Mouse (Mus musculus): ENCODE measurements around the gene Dars2.

The Dars2 gene

DNA sequence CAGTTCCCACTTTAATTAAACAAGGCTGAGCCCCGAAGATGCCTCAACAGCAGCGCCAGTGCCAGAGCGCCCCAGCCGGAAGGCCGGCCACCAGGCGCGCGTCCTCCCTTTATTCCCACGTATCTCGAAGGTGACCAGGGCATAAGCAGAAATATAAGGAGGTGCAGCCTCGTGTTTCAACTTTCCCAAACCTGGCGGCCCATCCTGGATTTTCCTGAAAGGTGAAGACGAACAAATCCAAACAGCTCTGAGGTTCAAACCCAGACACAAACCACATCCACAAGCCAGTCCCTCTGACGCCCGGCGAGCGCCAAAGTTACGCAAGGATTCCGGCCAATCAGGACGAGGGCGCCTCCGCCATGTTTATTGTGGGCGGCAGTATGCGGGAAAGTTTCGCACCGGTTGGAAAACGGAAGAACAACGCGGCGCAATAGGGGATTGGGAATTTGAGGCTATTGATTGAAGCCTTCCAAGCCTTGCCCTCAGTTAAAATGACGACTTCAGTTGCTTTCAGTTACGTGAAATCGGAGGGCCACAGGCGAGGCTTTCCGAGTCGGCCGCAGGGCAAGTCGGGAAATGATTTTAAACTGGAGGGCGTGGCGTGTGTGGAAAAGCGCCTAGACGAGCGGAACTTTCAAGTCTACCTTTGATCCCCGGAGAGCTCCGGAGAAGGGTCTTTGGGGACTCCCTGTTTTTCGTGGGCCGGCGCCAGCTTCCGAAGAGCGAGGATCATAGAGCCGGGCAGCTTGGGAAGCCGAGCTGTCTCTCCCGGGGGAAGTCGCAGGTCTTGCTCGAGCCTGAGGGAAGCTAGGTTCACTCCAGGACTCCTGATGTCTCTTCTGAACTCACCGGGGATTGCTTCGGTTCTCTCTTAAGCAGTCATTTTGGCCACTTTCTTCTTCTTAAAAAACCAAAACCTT lies at the start of gene Dars2, which contains the start of gene Cenpl:
TSS of gene Dars2 (minus strand) at position 307 of the 920 bp plus-strand sequence.
TSS of gene Cenpl (plus strand) at position 362 of the 920 bp plus-strand sequence.
- peak; percentile 95 for DNase-seq

DNA sequence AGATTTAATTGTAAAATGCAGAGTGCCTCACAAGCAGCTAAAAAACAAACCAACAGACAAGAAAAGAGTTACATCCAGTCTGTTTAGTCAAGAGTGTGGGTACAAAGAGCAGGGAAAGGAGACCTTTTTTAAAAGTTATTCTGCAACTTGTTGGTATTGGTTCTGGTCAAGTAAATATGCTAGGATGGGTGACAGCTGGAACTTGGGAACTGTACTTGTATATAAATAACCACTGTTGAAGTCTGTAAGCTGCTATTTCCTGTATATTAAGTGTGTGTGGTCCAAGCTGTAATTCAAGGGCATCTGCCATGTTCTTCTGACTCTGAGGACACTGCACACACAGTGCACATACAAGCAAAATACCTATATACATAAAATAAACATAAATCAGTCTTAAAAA lies 44.1 kb upstream of the Dars2 start:
- DNase-seq, result no peak

DNA sequence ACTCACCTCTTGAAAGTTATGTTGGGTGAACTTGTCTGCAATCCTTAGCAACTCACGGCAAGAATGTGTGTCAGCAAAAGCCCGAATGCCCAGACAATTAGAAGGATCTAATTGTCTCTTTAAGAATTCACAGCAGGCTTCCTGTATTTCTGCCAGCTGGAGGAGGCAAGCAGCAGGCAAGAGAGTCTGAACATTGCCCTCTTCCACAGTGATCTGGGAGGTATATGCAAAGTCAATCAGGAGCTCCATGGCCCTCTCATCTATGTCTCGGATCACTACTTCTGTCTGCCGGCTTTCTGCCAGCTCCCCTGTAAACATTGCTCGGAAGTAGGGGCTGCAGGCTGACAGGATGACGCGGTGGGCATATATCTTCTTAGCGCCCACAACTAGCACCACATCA lies 38.8 kb upstream of the Dars2 start:
- DNase-seq, result no peak

DNA sequence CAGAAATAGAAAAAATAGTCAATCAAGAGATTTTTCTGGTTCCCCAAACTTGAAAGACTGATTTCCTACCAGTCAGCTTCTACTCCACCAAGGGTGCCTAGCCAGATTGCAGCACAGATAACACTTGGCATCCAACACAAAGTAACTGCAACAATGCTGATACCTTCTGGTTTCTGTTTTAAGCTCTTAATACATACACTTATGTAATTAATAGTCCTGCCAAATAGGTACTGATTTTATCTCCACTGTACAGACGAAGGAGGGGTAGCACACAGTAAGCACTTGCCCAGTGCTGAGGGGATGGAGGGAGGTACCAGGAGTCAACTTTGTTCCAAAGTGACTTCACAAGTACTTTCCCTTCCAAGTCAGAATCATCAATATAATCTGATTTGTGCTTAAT lies 33.4 kb upstream of the Dars2 start:
- DNase-seq, result no peak

- no peak for DNase-seq
Measured at GRCm38 (mm10) chr1:161099721-161100405, 29.4 kb upstream of the Dars2 start.

- DNase-seq, result no peak
Measured at GRCm38 (mm10) chr1:161077243-161077642, 6.8 kb upstream of the Dars2 start.

- DNase-seq, result no peak
Measured at GRCm38 (mm10) chr1:161076238-161076637, 5.8 kb upstream of the Dars2 start.

- no peak for DNase-seq
Measured at GRCm38 (mm10) chr1:161071272-161071620, 788 bp upstream of the Dars2 start.

DNA sequence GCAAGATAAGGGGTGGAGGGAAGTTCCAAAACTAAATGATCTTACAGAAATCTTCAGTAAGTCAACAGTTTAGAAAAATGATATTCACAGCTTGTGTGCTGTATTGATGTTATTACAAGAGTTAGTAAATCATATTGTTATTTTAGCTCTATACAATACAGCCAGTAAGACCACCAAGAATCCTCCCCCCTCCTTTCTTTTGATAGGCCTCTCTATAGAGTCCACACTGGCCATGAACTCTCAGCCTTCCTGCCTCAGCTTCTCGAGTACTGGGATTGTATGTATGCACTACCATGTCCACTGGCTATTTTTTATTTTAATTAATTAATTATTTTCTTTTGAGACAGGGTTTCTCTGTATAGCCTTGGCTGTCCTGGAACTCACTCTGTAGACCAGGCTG lies 7.1 kb downstream of the Dars2 start:
- no peak for DNase-seq

DNA sequence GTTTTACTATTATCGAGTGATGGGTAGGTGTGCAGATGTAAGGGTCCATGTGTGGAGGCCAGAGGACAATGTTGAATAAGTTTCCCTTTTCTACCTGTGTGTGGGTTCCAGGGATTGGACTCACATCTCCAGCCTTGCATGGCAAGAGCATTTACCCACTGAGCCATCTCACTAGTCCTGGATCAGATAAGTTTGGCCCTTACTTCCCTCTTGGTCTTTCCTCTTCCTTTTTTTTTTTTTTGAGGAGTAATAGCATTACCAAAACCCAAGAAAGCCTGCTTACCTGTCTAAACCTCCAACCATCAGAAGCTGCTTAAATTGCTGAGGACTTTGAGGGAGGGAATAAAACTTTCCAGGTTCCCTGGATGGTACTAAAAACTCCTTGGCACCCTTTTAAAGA lies 13.3 kb downstream of the Dars2 start:
- no peak for DNase-seq

- no peak for DNase-seq
Measured at GRCm38 (mm10) chr1:161046972-161047371, 23.5 kb downstream of the Dars2 start.

DNA sequence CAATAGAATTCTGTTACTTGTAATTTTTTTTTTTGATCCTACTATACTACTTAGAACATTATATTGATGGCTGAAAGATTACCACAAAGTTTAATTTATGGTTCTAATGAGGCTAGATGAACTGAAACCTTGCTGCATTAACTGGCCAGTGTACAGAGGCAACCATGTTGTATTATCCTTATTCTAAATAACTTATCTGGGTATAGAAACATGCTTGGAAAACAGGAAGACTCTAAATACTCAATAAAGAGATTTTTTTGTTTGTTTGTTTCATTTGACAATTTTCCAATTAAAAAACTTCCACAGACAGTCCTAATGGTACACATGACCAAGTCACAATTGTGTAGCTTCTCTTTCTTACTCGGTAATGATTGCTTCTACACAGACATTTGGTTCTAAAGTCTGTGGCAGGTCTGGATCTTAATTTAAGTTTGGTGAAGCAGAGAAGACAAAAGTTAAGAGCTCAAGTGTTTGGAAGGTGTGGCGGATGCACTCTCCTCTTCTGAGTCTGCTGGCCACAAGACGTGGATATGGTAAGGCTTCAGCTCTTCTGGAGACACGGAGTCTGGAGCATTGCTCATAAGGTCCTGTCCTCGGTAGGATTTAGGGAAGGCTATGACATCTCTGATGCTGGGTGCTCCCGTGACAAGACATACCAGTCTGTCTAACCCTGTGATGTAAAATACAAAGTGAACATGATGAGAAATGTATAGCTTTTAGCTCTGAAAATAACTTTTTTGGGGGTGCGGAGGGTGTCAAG lies 29.0 kb downstream of the Dars2 start:
- DNase-seq, result no peak

- no peak for DNase-seq
Measured at GRCm38 (mm10) chr1:161040855-161041254, 29.6 kb downstream of the Dars2 start.

- no peak for DNase-seq
Measured at GRCm38 (mm10) chr1:161040426-161040770, 30.1 kb downstream of the Dars2 start.

DNA sequence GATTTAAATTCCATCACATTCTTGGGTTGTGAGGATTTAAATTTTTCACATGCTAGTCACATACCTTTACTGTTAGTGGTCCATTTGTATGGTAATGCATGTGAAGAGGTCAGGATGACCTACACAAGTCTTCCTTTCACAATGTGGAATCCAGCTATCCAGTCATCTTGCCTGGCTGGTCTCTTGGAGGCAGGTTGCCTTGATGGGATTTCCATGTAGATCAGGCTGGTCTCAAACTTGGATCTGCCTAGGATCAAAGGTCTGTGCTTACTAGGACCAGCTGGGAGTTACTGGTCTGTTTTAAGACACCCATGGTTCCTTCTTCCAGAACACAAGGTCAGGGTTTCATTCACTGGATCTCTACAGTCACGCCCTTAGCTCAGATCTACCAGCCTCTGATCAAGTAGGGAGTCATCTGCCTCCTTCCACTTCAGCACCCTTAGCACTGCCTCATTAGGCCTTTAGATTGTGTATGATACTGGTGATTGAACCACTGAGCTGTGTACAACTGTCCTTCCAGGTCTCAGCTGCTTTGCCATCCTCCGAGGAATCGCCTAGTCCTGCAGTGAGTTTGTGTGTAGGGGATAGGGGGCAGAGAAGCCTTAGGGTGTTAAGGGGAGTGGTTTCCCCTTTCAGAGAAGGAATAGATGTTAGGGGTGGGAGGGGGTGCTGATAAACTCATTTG lies 30.6 kb downstream of the Dars2 start:
- DNase-seq, result no peak

GRCm38 (mm10) chr1:161038968-161039721 lies 31.3 kb downstream of the Dars2 start:
- DNase-seq, result no peak

GRCm38 (mm10) chr1:161038004-161038403 lies 32.5 kb downstream of the Dars2 start:
- DNase-seq, result no peak

DNA sequence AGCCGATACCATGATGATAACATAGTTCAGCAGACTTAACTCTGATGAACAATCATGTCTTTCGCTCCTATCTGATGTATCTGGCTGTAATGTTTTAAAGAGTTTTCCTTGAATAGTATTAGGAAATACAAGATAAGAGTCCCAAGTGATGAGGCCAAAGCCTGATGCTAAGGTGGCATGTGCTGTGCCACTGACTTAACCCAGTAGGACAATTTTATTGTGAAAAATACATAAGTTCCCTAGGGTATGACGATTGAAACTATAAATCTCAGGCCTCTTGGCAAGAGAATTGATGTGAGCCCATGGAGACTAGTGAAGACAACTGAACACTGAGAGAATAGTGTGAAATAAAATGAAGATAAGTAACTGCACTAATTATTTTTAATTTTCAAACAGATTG lies 32.9 kb downstream of the Dars2 start:
- no peak for DNase-seq

DNA sequence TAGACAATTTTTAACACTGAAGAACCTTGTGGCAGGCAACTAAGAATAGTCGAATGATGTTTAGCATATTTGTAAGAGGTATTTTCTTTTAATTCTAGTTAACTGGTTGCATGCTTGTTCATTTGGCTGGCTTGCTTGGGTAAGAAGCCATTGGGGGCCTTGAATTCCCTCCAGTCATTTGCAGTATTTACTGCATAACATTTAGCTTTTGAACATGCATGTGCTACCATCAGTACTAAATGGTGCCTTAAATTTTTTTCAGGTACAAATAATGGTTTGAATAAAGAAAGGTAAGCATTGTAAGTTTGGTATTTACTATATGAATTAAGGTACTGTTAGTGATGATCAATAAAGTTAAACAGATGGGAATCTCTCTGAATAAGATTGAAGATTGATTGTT lies 33.4 kb downstream of the Dars2 start:
- DNase-seq, result no peak

GRCm38 (mm10) chr1:161036411-161036841 lies 34.0 kb downstream of the Dars2 start:
- no peak for DNase-seq

DNA sequence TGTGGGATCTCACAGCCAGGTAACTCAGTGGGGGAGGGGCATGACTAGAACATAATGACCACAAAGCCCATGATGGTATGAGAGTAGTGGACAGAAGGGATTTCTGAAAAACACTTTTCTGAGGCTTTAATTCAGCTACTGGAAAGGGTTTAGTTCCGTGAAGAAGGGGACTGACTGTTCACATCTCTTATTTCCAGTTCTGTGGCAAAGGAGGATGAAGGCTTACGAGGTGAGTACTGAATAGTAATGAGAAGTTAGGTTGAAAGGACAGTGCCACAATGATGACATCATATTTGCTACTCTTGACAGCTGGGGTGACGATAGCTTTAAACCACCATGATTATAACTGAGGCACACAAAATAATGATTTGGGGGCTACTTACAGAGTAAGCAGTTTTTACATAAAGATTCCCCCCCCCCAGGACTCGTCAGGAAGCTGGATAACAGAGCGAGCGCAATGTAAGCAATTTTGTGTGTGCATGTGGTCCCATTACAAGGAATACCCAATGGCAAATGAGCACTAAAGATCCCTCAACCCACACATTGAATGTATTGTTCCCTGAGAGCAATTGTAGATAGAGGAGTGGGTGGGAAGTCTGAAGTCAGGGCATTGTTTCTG lies 34.6 kb downstream of the Dars2 start:
- DNase-seq, result no peak

All from right cerebral cortex, postnatal 14 days (tissue).